Mouse (Mus musculus): ENCODE measurements at regions not wholly inside any gene's neighbourhood (a gene's known extent, or its start where the extent isn't known, plus 50 kb on each side); places are given as distances from the start of the nearest gene placed in this dataset.

GRCm38 (mm10) chr12:43851264-43852009 lies 358.7 kb downstream of the Dnajb9 start:
- DNase-seq (ENCODE audit: low spot score in 2 of 2), result no peak

- DNase-seq (ENCODE audit: low spot score in 2 of 2), result no peak
These were observed 366.1 kb downstream of the Dnajb9 start for GRCm38 (mm10) chr12:43843907-43844537.

- no peak for DNase-seq (ENCODE audit: low spot score in 2 of 2)
These were observed 378.1 kb downstream of the Dnajb9 start for GRCm38 (mm10) chr12:43831976-43832375.

GRCm38 (mm10) chr12:43828641-43829040 lies 381.5 kb downstream of the Dnajb9 start:
- DNase-seq (ENCODE audit: low spot score in 2 of 2), result no peak

GRCm38 (mm10) chr12:43827901-43828300 lies 382.2 kb downstream of the Dnajb9 start:
- DNase-seq (ENCODE audit: low spot score in 2 of 2), result no peak

- peak; percentile 83 to 89 for DNase-seq (ENCODE audit: low spot score in 2 of 2)
These were observed 382.8 kb downstream of the Dnajb9 start for GRCm38 (mm10) chr12:43827296-43827695.

GRCm38 (mm10) chr12:43813559-43813958 lies 396.6 kb downstream of the Dnajb9 start:
- DNase-seq (ENCODE audit: low spot score in 2 of 2), result no peak

GRCm38 (mm10) chr12:43772766-43773165 lies 437.4 kb downstream of the Dnajb9 start:
- no peak for DNase-seq (ENCODE audit: low spot score in 2 of 2)

- no peak for DNase-seq (ENCODE audit: low spot score in 2 of 2)
These were observed 448.0 kb downstream of the Dnajb9 start for GRCm38 (mm10) chr12:43762151-43762550.
